Mouse (Mus musculus): ENCODE results near the gene Trafd1. TPM values are rescaled to one million over a fixed set of nuclear protein-coding genes. Genes with fewer than 3 reads are reported as not detected.
A peak's percentile ranks its signal among the peaks of the same experiment; 100 is the strongest.
"Not testable (repeated sequence)": the region's sequence is repeated elsewhere in the genome, so short reads cannot be mapped to it uniquely, and the experiment has no call there.

Trafd1 gene
- total and polyA plus RNA-seq, 2 experiments from 2014 or later = 98.2 to 119 TPM

GRCm38 (mm10) chr5:121383857-121384756 is 1.3 kb downstream of the Trafd1 start:
- Histone ChIP-seq H3K4me3 (ENCODE audit: low read depth, low read length) (peak overlapping the region; percentile 75), H3K36me3 (ENCODE audit: insufficient read depth, low read length) (peaks cover 21% of the 10 kb centered on the region), H3K4me2 (ENCODE audit: low read depth, low read length, poor library complexity, severe bottlenecking) (peak overlapping the region; percentile 57), H3K27ac (ENCODE audit: low read depth, low read length) (peak overlapping the region; percentile 85; the same call in 1 of the 2 replicates), H3K9me3 (ENCODE audit: low read length) (no peaks in the 10 kb centered on the region), H3K9ac (replicated peaks; ENCODE audit: low read length, poor library complexity, severe bottlenecking) (peak overlapping the region; percentile 87), H3K27me3 (ENCODE audit: insufficient read depth, low read length) (no peaks in the 10 kb centered on the region), H3K4me1 (ENCODE audit: insufficient read depth, low read length) (0 out of 2 replicates have a peak, but pooled peaks cover 2% of the 10 kb centered on the region)
- ATAC-seq (ENCODE audit: low FRiP score) = no peak
- no peak for TF ChIP-seq CTCF (IDR thresholded peaks at IDR 0.05)
- 52% methylated on average over 10 of the region's 10 CpGs for WGBS
- peak; percentile 5 for DNase-seq (ENCODE audit: low spot score)

- DNase-seq (ENCODE audit: low spot score) = no peak
- Histone ChIP-seq H3K9ac (replicated peaks; ENCODE audit: low read length, poor library complexity, severe bottlenecking) (no peak overlapping the region), H3K4me3 (ENCODE audit: low read depth, low read length) (no peak overlapping the region), H3K4me1 (ENCODE audit: insufficient read depth, low read length) (no peaks in the 10 kb centered on the region), H3K9me3 (ENCODE audit: low read length) (no peaks in the 10 kb centered on the region), H3K27ac (ENCODE audit: low read depth, low read length) (no peak overlapping the region), H3K36me3 (ENCODE audit: insufficient read depth, low read length) (peaks cover 41% of the 10 kb centered on the region), H3K27me3 (ENCODE audit: insufficient read depth, low read length) (no peaks in the 10 kb centered on the region), H3K4me2 (ENCODE audit: low read depth, low read length, poor library complexity, severe bottlenecking) (no peak overlapping the region)
- no peak for ATAC-seq (ENCODE audit: low FRiP score)
- WGBS = 96% methylated on average over 2 of the region's 2 CpGs
- TF ChIP-seq CTCF (IDR thresholded peaks at IDR 0.05) = peak; percentile 70
Measured at GRCm38 (mm10) chr5:121380692-121381091, 4.7 kb downstream of the Trafd1 start.

GRCm38 (mm10) chr5:121378678-121379256 is 6.7 kb downstream of the Trafd1 start:
- Histone ChIP-seq H3K36me3 (ENCODE audit: insufficient read depth, low read length) (peaks cover 57% of the 10 kb centered on the region), H3K4me1 (ENCODE audit: insufficient read depth, low read length) (no peaks in the 10 kb centered on the region), H3K4me3 (ENCODE audit: low read depth, low read length) (no peak overlapping the region), H3K27ac (ENCODE audit: low read depth, low read length) (no peak overlapping the region), H3K4me2 (ENCODE audit: low read depth, low read length, poor library complexity, severe bottlenecking) (no peak overlapping the region), H3K9ac (replicated peaks; ENCODE audit: low read length, poor library complexity, severe bottlenecking) (no peak overlapping the region), H3K9me3 (ENCODE audit: low read length) (no peaks in the 10 kb centered on the region), H3K27me3 (ENCODE audit: insufficient read depth, low read length) (no peaks in the 10 kb centered on the region)
- DNase-seq (ENCODE audit: low spot score) = no peak
- no peak for TF ChIP-seq CTCF (IDR thresholded peaks at IDR 0.05)
- no peak for ATAC-seq (ENCODE audit: low FRiP score)
- 93% methylated on average over 13 of the region's 13 CpGs for WGBS

- ATAC-seq (ENCODE audit: low FRiP score); H3K27me3 ChIP-seq (ENCODE audit: insufficient read depth, low read length); H3K4me2 ChIP-seq (ENCODE audit: low read depth, low read length, poor library complexity, severe bottlenecking); H3K9me3 ChIP-seq (ENCODE audit: low read length); H3K4me1 ChIP-seq (ENCODE audit: insufficient read depth, low read length); H3K9ac ChIP-seq (replicated peaks; ENCODE audit: low read length, poor library complexity, severe bottlenecking); H3K27ac ChIP-seq (ENCODE audit: low read depth, low read length); H3K4me3 ChIP-seq (ENCODE audit: low read depth, low read length): not testable (repeated sequence)
- DNase-seq (ENCODE audit: low spot score) = peak; percentile 64
- WGBS = 78% methylated on average over 5 of the region's 5 CpGs
- peaks cover 69% of the 10 kb centered on the region for H3K36me3 ChIP-seq (ENCODE audit: insufficient read depth, low read length)
- peak; percentile 71 for TF ChIP-seq CTCF (IDR thresholded peaks at IDR 0.05)
Measured at GRCm38 (mm10) chr5:121376972-121377371, 8.5 kb downstream of the Trafd1 start.

GRCm38 (mm10) chr5:121374790-121375189 is 10.6 kb downstream of the Trafd1 start:
- no peaks in the 10 kb centered on the region for H3K4me1 ChIP-seq (ENCODE audit: insufficient read depth, low read length)
- ATAC-seq (ENCODE audit: low FRiP score) = no peak
- no peaks in the 10 kb centered on the region for H3K9me3 ChIP-seq (ENCODE audit: low read length)
- 85% methylated on average over 3 of the region's 3 CpGs for WGBS
- no peak overlapping the region for H3K4me2 ChIP-seq (ENCODE audit: low read depth, low read length, poor library complexity, severe bottlenecking)
- no peak for DNase-seq (ENCODE audit: low spot score)
- no peak overlapping the region for H3K27ac ChIP-seq (ENCODE audit: low read depth, low read length)
- TF ChIP-seq CTCF (IDR thresholded peaks at IDR 0.05) = no peak
- no peaks in the 10 kb centered on the region for H3K27me3 ChIP-seq (ENCODE audit: insufficient read depth, low read length)
- H3K4me3 ChIP-seq (ENCODE audit: low read depth, low read length) = no peak overlapping the region
- no peak overlapping the region for H3K9ac ChIP-seq (replicated peaks; ENCODE audit: low read length, poor library complexity, severe bottlenecking)
- peaks cover 73% of the 10 kb centered on the region for H3K36me3 ChIP-seq (ENCODE audit: insufficient read depth, low read length)

- no peak for TF ChIP-seq CTCF (IDR thresholded peaks at IDR 0.05)
- Histone ChIP-seq H3K27ac (ENCODE audit: low read depth, low read length) (no peak overlapping the region), H3K36me3 (ENCODE audit: insufficient read depth, low read length) (peaks cover 73% of the 10 kb centered on the region), H3K9me3 (ENCODE audit: low read length) (no peaks in the 10 kb centered on the region), H3K9ac (replicated peaks; ENCODE audit: low read length, poor library complexity, severe bottlenecking) (no peak overlapping the region), H3K27me3 (ENCODE audit: insufficient read depth, low read length) (no peaks in the 10 kb centered on the region), H3K4me1 (ENCODE audit: insufficient read depth, low read length) (no peaks in the 10 kb centered on the region), H3K4me2 (ENCODE audit: low read depth, low read length, poor library complexity, severe bottlenecking) (no peak overlapping the region), H3K4me3 (ENCODE audit: low read depth, low read length) (no peak overlapping the region)
- DNase-seq (ENCODE audit: low spot score) (no peak), ATAC-seq (ENCODE audit: low FRiP score) (no peak)
- 93% methylated on average over 6 of the region's 6 CpGs for WGBS
Measured at GRCm38 (mm10) chr5:121371712-121372111, 13.7 kb downstream of the Trafd1 start.
